In the genomic region with DNA sequence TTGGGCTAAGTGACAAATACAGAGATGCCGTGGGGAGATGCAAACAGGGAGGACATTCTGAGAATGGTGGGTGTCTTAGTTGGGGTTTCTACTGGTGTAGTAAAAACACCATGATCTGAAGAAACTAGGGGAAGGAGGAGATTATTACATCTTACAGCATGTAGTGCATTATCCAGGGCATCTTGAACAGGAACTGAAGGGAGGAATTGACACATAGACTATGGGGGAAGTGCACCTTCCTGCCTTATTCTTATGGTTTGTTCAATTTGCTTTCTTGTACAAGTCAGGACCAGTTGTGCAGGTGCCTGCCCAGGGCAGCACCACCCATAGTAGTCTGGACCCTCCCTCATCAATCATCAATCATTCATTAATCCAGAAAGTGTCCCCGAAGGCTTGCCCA, we compare ENCODE assay signal across 18 mouse cellular contexts. TPM values are rescaled to one million over a fixed set of nuclear protein-coding genes. Genes with fewer than 3 reads are reported as not detected.
"Had no signal": no experiment of that assay in that cellular context is flagged by ENCODE, and none has a peak within 500 bp of the region (broad histone marks: within the 10 kb centered on the region; RNA-seq: fewer than 3 reads in every experiment).

No protein-coding gene starts in this region.

- H3K4me2 ChIP-seq: lung, embryonic 14.5 days; midbrain, embryonic 12.5 days; neural tube, embryonic 12.5 days; stomach, embryonic 15.5 days had no signal

- H3K36me3 ChIP-seq: midbrain, embryonic 12.5 days; neural tube, embryonic 12.5 days; stomach, embryonic 15.5 days had no signal

- DNase-seq: lung, adult 18-20 months; lung, embryonic 14.5 days; lung, postnatal 10 days; lung, postnatal 36 days; midbrain, embryonic 14.5 days; right cerebral cortex, postnatal 14 days; thymus, adult 2 months; thymus, postnatal 25 days; thymus, postnatal 4 days had no signal

- H3K9ac ChIP-seq: liver, embryonic 14.5 days; lung, embryonic 14.5 days; midbrain, embryonic 12.5 days; neural tube, embryonic 12.5 days; stomach, embryonic 15.5 days had no signal

- H3K4me1 ChIP-seq: midbrain, embryonic 12.5 days; neural tube, embryonic 12.5 days; stomach, embryonic 15.5 days had no signal

- H3K27me3 ChIP-seq: midbrain, embryonic 12.5 days; neural tube, embryonic 12.5 days; stomach, embryonic 15.5 days had no signal

- H3K4me3 ChIP-seq: megakaryocyte, embryonic 14.5 days; midbrain, embryonic 12.5 days; neural tube, embryonic 12.5 days; stomach, embryonic 15.5 days had no signal

- H3K27ac ChIP-seq: liver, embryonic 14.5 days; macrophage; midbrain, embryonic 12.5 days; neural tube, embryonic 12.5 days; stomach, embryonic 15.5 days; stomach, postnatal 0 days had no signal

- H3K9me3 ChIP-seq: megakaryocyte, embryonic 14.5 days; midbrain, embryonic 12.5 days; neural tube, embryonic 12.5 days; stomach, embryonic 15.5 days had no signal

RNA-seq across cellular contexts. Expression of gene Sstr4, which starts 8.2 kb away (rescaled TPM):
- polyA plus RNA-seq: liver, embryonic 14.5 days; liver, embryonic 16.5 days; macrophage; testis, adult 2 months had no signal
